Mouse (Mus musculus) thymus, postnatal 36 days (tissue): Measurements from ENCODE around the gene Epb41l3.

ENCODE experiments used
- DNase-seq, 2 experiments: peaks; one replicate each; pipeline ENCODE4 v3.0.0; 2022; ENCODE audit warnings: mixed read lengths in 2 of 2

Epb41l3 gene

GRCm38 (mm10) chr17:69075501-69076237 is at the start of gene Epb41l3:
Epb41l3 (plus strand) TSS chr17:69075683.
- peak in 1 of 2 experiments; percentile 3 for DNase-seq

GRCm38 (mm10) chr17:69038760-69039675 is 36.5 kb upstream of the Epb41l3 start:
- no peak for DNase-seq

GRCm38 (mm10) chr17:69041516-69041915 is 34.0 kb upstream of the Epb41l3 start:
- DNase-seq = no peak

GRCm38 (mm10) chr17:69048826-69049225 is 26.7 kb upstream of the Epb41l3 start:
- DNase-seq = no peak

GRCm38 (mm10) chr17:69054029-69054428 is 21.5 kb upstream of the Epb41l3 start:
- no peak for DNase-seq

GRCm38 (mm10) chr17:69059760-69060159 is 15.7 kb upstream of the Epb41l3 start:
- DNase-seq = no peak

GRCm38 (mm10) chr17:69060388-69060787 is 15.1 kb upstream of the Epb41l3 start:
- DNase-seq = no peak

- no peak for DNase-seq
Measured at GRCm38 (mm10) chr17:69061883-69062745, 13.4 kb upstream of the Epb41l3 start.

- no peak for DNase-seq
Measured at GRCm38 (mm10) chr17:69067937-69068739, 7.3 kb upstream of the Epb41l3 start.

GRCm38 (mm10) chr17:69074095-69074494 is 1.4 kb upstream of the Epb41l3 start:
- no peak for DNase-seq

- DNase-seq = no peak
Measured at GRCm38 (mm10) chr17:69076238-69076625, 749 bp downstream of the Epb41l3 start.

- DNase-seq = no peak
Measured at GRCm38 (mm10) chr17:69076747-69077543, 1.5 kb downstream of the Epb41l3 start.

GRCm38 (mm10) chr17:69077544-69077920 is 2.0 kb downstream of the Epb41l3 start:
- no peak for DNase-seq

GRCm38 (mm10) chr17:69082316-69082715 is 6.8 kb downstream of the Epb41l3 start:
- DNase-seq = no peak

GRCm38 (mm10) chr17:69091618-69092017 is 16.1 kb downstream of the Epb41l3 start:
- no peak for DNase-seq

- no peak for DNase-seq
Measured at GRCm38 (mm10) chr17:69097068-69097467, 21.6 kb downstream of the Epb41l3 start.

GRCm38 (mm10) chr17:69097955-69098354 is 22.5 kb downstream of the Epb41l3 start:
- no peak for DNase-seq

- DNase-seq = no peak
Measured at GRCm38 (mm10) chr17:69103326-69103725, 27.8 kb downstream of the Epb41l3 start.

- no peak for DNase-seq
Measured at GRCm38 (mm10) chr17:69105035-69105798, 29.7 kb downstream of the Epb41l3 start.

GRCm38 (mm10) chr17:69105799-69106401 is 30.4 kb downstream of the Epb41l3 start:
- no peak for DNase-seq
